Mouse (Mus musculus) adipocyte (in vitro differentiated cells): ENCODE measurements around the gene Cadm1.

Experiments used
- DNase-seq: peaks from one replicate; pipeline ENCODE4 v3.0.0-alpha.2; 2016; ENCODE audit warnings: low spot score

Gene Cadm1

DNA sequence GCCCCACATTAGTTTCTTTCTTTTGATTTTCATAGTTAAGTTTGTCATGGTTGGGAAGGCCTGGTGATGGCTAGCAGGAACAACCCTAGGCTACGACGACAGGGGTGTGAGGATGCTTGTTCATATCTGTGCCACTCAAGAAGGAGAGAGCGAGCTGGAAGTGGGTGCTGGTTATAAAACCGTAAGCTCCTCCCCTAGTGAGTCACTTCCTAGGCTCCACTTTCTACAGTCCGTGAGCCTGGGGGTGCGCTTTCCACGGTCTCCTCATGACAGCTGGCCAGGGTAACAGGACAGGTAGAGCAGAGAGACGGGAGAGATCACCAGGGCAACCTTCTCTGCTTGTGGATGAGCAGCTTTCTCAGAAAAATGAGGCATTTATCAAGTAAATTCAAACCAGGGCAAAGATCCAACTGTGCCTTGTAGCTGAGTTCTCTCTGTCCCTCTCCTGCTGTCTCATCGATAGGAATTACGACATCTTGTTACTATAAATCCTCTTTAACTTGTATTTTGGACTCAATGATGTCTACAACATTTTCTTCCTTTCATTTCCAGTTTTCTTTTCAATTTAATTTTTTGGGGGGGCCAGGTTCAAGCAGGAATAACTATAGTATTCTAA, 23.1 kb downstream of the Cadm1 start:
- no peak for DNase-seq

DNA sequence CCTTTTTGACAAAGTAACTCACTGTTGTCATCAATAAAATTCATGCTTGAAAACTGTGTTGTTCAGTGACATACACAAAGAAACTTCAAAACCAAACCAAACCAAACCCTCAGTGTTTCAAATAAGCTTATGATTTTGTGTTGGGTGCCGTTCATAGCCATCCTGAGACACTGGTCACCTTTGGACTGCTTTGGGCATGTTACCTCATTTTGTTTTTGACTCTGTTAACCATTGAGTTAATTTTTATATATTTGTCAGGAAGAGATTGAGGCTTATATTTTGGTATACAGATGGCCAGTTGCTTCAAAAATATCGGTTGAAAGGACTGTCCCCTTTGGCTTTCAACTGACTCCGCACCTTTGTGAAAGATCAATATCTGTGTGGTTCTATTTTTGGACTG, 30.8 kb downstream of the Cadm1 start:
- no peak for DNase-seq

DNA sequence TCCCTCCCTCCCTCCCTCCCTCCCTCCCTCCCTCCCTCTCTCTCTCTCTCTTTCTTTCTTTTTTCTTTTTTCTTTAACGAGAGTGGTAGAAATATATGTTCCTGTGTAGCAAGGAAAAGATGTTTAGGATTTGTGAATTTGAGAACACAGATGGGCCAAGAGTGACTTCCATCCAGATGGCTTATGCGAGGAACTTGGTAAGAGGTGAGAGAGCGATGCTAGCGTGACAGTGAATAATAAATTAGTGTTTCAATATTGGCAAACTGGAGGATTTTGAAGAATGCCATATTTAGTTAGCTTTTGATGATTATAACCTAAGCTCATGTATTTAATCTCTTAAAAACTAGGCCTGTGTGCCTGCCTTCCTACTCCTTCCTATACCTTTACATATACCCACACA, 31.6 kb downstream of the Cadm1 start:
- DNase-seq, result no peak

DNA sequence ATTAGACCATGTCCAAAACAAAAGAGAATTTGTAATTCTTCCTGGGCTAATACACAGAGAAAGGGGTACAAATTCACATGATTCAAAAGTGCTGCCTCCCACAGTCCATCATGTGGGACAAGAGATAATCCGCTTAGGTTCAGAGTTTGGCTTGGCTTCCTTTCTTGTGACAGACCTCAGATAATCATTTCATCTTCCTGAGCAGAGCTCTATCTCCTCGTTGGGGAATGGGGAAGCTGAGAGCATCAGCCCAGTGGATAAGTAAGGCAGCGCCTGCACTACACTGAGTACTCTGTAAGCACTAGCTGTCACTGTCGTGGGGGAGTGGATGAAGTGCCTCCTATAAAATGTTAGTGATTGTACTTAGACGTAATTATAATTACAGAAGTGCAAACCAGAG, 35.1 kb downstream of the Cadm1 start:
- no peak for DNase-seq

DNA sequence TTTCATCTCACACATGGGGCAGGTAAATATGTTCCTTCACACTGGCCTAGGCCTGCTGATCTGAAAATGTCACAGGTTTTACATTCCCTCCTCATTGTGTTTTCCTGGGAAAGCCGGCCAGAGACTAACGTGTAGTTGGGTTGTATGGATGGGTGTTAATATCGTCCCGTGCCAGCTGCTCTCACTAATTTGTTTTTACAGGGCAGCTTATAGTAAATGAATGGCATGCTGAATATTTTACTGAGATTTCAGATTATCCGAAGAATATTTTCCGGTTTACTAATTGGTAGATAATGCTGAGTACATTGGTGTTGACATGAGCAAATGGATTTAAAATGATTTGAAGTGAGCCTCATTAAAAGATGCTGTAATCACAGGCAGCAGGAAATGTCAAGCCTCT, 37.9 kb downstream of the Cadm1 start:
- no peak for DNase-seq

DNA sequence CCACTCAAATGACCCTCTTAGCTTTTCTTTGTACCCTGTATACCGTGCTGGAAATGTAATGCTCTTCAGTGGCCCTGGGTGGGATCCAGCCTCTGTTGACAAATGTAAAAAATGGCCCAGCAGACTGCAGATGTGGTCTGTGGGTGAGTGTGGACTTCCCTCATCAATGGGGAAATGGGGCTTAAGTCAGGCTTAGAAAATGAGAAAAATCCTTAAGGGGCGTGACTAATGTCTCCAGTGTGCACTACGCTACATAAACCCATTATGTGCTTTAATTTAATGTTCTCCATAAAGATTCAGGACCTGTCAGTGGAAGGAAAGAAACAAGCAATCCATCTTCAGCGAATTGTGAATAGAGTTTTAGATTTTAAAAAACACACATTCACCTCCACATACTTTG, 40.2 kb downstream of the Cadm1 start:
- no peak for DNase-seq

DNA sequence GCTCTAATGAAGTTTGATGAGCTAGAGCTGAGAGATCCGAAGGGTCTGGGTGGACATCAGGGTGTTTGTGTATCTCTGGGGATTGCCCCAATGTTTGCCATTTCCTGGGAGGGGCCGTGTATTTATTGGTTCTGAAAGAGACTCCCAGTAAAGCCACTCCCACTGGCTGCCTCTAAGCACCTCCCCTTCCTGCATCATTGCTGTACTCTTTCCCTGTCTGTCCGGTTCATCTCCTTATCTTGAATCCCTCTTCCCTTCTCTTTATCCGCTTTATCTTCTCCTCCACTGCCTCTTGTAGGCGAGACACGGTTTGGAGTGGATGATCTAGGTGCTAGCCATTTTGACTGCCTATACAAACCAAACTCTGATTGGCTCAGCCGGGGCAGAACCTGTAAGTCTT, 41.5 kb downstream of the Cadm1 start:
- no peak for DNase-seq

DNA sequence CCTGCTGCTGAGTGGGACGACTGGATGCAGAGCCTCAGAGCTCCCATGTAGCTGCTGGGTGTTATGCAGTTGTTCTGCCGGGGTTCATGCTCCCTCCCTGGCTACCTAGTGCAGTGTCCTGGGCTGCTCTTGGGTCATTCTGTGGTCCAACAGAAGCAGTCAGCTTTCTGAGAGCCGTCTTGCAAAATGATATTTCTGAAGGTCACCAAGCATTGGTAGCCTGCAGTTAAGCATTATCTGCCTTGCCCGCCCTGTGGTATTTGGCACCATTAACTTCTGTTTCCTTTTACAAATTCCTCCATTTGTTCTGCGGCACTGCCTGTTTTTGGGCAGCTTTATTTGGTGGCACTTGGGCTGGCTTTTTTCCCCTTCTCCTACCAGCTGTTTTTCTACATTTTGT, 42.2 kb downstream of the Cadm1 start:
- no peak for DNase-seq

DNA sequence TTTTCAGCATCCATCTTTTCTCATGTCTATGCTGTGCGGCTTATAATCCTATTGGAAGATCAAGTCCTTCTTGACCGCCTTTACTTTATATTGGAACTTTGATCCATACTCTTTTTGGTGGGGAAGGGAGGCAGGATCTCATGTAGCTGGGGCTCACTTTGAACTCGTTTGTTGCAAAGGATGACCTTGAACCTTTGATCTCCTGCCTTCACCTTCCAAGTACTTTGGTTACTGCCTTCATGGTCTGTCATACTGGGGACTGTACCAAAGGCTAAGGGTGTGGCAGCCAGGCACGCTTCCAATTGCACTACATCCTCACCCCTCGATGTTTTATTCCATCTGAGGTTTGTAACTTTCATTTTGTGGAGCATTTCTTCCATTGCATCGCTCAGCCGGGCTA, 43.5 kb downstream of the Cadm1 start:
- DNase-seq, result no peak

DNA sequence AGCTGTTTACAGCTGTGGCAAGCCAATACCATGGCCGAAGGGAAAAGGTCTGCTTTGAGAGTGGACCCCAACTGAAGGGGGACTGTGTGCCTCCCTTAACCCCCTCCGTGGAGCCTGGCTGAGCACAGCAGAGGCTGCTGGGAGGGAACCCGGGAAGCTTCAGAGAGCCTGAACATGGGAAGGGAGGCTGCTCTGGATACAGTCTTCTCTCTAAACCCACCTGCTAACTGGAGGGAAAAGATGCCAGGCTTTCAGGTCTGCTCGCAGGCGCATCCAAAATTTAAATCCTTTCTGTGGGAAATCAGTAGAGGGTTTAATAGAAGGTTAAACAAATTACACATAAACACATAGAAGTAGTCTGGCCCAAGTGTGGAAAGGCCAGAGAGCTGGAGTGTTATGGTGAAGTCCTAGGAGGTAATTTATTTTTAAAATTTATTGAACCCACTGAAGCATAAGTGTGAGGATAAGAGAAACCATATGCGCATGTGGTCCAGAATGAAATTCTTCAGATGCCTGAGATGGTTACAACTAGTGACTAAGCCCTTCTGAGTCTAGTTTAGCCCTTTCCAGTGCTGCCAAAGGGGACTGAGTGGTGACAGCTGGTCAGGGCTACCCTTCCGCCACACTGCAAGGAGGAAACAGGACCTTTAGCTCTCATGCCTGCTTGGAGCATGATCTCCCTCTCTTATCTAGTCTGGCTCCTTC, 44.9 kb downstream of the Cadm1 start:
- no peak for DNase-seq

DNA sequence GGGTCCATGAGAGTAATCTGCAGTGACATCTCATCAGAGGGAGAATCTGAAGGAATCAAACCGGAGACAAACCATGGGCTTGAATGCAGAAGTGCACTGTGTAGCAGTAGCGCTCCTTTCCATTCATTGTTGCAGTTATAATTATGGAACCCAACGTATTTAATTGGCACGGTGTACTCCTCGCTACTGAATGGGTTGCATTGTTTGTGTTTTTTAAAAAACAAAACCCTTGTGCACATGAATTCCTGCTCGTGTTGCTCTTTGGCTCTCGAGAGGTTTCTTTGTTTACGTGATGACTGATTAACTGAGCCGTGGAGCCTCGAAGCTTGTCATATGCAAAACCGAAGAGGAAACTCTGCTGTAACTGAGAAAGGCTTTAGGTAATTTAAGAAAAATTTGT, 45.8 kb downstream of the Cadm1 start:
- DNase-seq, result no peak

DNA sequence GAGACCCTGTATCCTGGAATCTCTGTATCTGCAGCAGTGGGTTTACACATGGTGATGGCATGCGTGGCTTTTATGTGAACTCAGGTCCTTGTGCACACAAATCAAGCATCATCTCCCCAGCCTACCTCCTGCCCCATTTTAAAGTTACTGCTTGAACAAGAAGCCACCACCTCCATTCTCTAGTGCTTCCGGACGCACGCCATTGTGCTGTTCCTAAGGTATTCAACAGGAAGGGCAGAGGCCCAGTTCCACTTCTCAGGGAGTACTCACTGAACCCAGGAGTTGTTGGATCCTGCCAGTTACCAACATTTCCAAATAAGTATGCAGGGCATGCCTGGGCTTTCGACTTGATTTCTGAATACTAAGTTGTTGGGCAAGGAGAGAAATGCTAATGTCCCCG, 49.5 kb downstream of the Cadm1 start:
- no peak for DNase-seq

DNA sequence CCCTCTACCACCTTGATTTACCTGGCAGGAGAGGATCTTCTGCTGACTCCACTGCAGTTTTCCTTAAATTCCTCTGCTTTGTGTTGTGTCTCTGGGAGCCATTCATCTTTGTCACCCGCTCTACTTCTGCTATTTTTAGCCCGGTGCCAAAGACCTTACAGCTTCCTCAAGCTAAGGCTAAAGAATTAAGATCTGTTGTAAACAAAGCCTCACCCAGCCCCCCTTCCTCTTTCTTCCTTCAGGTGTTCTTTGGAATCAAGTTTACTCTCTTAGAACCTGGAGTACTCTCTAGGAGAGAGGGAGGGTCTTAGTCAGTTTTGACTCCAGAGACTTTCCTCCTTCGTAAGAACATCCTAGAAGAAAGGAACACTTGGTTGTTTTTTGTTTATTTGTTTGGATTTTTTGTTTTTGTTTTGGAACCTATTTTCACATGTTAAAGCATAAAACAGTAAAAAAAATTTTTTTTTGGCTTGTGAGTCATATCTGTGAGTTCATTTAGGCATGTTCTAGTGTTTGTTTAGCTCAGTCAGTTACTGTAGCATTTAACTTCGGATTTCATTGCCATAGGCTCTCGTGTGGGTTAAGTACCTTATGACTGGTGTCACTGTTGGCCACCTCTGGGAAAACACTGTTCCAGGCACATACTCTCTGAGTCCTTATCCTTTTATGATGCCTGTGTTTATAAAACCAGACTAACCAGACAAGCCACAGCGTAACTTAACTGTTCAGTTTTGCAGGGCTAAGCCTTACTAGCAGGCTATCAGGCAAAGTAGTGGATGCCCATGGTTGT, 51.8 kb downstream of the Cadm1 start:
- no peak for DNase-seq

DNA sequence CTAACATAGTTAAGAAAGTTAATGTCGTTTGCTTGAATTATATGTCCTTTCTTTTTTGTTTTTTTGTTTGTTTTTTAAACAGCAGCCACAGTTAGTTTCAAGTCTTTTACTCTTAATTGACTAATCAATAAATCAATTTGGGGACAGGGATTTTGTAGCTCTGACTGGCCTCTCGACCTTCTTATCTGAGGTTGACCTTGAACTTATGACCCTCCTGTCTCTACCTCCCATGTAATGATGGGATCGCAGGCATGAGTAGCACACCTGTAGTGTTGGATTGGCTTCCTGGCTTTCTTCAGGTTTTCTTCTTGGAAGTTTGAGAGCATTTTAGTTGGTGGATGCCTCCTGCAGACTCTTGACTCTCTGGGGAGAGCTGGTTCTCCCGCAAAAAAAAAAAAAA, 53.3 kb downstream of the Cadm1 start:
- DNase-seq, result no peak

DNA sequence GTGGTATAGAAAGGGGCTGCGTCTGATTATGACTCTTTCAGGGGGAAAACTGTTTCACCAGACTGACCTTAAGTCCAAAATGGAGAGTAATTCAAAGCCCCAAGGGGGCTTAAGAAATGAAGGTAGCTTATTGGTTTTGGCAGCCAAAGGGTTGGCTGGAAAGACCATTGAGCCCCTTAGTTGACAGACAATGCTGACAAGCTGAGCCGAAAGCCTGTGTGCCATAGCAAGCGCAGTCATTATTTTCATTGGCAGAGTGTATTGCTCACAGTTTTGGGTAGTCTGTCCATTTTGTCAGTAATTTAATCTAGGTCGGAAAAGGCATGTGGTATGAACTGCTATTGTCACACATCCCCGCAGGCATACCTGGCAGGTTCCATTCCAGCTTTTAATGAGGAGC, 56.2 kb downstream of the Cadm1 start:
- DNase-seq, result no peak

DNA sequence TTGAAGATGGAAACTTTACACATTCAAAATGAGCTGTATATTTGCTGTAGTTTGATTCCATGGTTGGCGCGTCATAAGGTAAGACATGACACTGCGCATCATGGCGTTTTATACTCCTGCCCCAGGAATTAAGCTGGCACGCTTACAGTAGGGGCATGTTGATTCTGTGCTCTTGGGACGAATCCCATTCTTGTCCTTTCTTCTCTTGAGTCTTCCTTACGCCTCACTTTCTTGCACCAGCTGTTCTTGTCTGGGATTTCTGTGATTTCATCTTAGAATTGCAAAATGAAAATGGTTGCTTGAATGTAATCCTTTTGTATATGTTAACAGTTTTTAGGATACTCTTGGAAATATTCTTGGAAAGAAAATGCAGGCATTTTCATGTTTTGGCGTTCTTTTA, 56.9 kb downstream of the Cadm1 start:
- DNase-seq, result no peak

DNA sequence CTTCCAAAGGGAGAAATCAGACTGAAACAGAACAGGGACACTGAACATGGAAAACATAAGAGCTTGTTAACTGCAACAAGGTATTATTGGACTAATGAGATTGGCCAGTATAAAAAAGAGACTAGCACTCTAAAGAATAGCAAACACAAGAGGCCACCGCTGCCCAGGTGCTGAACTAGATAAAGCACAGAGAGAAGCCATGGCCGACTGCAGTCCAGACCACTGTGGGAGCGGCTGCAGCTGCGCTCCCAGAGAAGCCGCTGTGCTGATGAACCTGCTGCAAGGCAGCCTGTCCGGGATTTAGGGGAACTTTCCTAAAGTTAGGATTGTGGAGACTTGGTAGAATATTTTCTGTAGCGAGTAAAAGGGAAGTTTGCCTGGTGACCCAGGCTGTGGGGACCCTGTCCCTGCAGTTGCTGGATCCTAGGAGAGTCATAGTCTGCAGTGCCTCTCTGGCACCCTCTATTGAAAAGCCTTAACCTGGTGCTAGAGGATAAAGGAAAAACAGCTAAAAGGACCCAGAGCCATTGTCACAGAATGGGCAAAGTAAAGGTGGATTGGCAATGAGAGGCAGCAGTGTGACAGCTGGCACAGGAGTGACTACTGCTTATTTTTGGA, 57.7 kb downstream of the Cadm1 start:
- no peak for DNase-seq

DNA sequence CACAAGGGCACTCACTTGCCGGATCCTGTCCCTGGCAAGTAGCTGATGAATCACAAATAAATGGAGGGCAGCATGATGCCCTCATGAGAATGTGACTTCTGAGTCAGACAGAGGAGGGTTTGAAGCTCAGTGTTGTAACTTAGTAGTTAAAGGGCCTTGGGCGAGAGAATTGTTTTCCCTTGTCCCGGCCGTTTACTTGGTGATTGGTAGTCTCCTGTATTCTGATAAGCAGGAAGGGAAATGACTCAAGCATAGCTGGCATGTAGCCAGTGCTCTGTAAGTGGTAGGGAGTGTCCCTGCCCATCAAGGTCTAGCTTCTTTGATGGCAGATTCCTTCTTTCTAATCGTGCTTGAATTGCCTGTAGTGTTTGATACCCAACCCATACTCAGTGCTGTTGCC, 59.9 kb downstream of the Cadm1 start:
- DNase-seq, result peak; percentile 3

DNA sequence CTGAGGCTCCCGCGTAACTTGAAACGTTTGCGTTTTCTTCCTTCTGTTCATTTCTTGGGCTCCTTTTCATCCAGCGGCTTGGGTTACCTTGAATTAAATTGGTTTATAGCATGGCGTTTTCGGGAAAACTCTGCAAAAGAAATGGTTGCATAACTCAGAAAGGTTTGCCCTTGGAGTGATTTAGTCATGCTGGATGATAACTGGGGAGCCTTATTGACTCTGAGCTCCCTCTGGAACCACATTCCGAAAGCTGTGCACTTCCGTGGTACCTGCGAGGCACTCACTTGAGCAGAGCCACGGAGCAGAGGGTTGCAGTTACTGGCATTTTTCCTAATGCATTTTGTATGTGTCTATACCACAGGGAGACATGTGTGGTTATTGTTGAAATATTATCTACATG, 71.6 kb downstream of the Cadm1 start:
- DNase-seq, result no peak

DNA sequence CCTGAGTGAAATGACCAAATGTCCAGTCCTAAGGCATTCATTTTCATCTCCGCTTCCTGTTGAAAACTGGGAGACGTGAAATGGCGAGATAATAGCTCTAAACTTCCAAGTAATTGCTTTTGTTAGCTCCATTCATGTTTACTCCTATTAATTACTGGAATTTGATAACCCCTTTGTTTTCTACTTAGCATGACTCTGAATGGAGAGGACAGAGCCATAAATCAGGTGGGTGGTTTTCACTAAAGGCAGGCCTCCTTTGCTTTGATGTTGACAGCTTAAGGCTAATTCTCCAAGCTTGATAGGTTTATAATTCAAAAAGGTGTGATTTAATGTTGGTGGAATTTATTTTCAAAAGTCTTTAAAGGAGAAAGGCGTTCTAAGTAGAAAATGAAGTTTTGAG, 74.0 kb downstream of the Cadm1 start:
- no peak for DNase-seq

DNA sequence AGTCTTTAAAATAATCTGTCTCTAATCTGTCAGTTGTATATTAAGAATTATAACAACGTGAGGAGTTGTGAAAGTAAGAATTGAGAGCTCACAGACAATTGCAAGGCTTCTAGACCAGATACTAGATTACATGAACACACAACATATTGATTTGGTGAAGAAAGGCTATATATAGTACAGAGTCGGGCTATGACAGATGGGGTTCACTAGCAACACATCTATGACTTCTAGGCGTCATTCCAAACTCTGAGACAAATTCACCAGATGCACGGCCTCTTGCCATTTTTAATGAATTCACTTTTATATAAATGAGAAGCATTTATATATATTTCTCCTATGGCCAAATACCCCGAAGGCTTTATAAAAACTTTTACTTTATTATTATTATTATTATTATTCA, 75.7 kb downstream of the Cadm1 start:
- no peak for DNase-seq

DNA sequence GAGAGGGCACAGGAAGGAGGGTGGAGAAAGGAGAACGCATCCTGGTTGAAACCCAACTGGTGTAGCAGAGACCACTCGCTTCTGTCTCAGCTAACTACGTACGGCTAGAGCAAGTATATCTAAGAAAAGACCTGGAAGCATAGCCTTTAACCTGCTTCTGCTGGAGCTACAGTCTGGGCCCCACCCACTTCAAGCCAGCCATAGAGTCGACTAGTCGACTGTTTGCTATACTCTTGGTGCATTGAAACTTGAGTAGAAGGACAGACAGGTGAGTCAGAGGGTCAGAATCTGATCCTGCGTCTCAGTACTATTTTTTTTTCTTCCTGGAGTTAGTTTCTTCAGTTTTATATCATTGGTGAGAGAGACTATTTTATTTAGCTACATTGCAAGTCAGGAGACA, 78.5 kb downstream of the Cadm1 start:
- DNase-seq, result no peak

DNA sequence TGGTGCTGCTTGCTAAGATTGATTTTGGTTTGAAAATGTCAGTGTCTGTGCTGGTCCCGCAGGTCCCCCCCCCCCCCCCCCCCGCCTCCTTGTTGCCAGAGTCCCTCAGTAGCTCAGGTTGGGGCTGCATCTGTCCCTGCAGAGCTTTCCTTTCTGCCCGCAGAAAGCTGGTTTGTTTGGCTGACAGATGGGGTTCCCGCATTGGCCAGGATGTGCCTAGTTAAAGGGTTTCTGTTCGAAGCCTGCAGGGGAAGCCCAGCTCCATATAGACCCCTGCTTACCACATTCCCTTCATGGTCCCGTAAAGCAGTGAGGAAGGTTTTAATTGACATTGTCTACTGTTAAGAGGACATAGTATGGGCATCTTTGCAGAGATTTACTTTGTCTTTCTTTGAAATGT, 78.9 kb downstream of the Cadm1 start:
- no peak for DNase-seq
